Mouse (Mus musculus): Measurements from ENCODE around the gene Cmip.

DNA sequence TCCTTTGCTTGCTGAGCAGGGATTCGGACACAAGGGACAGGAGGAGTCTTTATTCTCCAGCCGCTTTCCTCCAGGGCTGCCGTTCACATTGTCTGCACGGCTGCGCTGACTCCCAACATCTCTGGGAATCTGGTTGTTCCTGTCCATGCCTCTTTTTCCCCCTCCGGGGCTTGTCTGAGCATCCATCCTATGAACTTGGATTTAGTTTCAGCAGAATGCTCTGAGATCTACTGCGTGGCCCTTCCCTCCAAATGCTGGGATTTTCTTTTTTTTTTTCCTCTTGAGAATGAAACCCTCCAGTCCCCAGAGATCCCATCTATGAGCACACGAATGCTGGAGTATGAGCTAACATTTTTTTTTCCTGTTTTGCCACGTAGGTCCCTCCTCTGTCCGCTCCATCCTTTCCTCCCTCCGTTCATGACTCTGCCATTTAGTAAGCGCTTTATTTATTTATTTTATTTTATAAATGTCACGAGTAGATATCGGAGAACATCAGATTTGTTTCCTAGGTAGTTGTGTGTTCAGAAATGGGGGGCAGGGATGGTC, 4.1 kb downstream of the Cmip start:
- TF ChIP-seq CTCF (IDR thresholded peaks at IDR 0.05; ENCODE audit: borderline replicate concordance, control insufficient read depth, extremely low read depth, insufficient read depth, low read length, poor library complexity) (no peak), POLR2A (IDR thresholded peaks at IDR 0.05; ENCODE audit: control insufficient read depth, extremely low read depth, insufficient read depth, low read length, poor library complexity) (no peak)
